Mouse (Mus musculus) midbrain, embryonic 14.5 days (tissue): ENCODE measurements at regions not wholly inside any gene's neighbourhood (a gene's known extent, or its start where the extent isn't known, plus 50 kb on each side); places are given as distances from the start of the nearest gene placed in this dataset.

Source experiments
- ATAC-seq: fragments of 200-750 bp; cut with Nextera tagmentation; 2 replicates; pipeline ENCODE4 v1.8.0; 2017; ENCODE audit warnings: moderate number of reproducible peaks, moderate library complexity; ENCODE audit not compliant: low FRiP score, low TSS enrichment
- DNase-seq: peaks from one replicate; pipeline ENCODE4 v3.0.0-alpha.2; 2015
- H3K27ac ChIP-seq: fragments of 300-500 bp; sonication (generic); replicated peaks from 2 replicates; pipeline ENCODE4 v1.5.1; 2014; ENCODE audit warnings: mild to moderate bottlenecking, low read depth, low read length, moderate library complexity
- H3K27me3 ChIP-seq: fragments of 300-500 bp; sonication (generic); 2 replicates; pipeline ENCODE4 v1.6.1; 2014; ENCODE audit warnings: low read length, control low read depth, mixed read lengths; ENCODE audit not compliant: control insufficient read depth, insufficient read depth
- H3K36me3 ChIP-seq: fragments of 300-500 bp; sonication (generic); 2 replicates; pipeline ENCODE4 v1.6.1; 2014; ENCODE audit warnings: low read length, control low read depth; ENCODE audit not compliant: control insufficient read depth, insufficient read depth
- H3K4me1 ChIP-seq: fragments of 300-500 bp; sonication (generic); 2 replicates; pipeline ENCODE4 v1.6.1; 2014; ENCODE audit warnings: mild to moderate bottlenecking, antibody characterized with exemption, low read length, control low read depth; ENCODE audit not compliant: control insufficient read depth, insufficient read depth
- H3K4me2 ChIP-seq: fragments of 300-500 bp; sonication (generic); 2 replicates; pipeline ENCODE4 v1.6.1; 2014; ENCODE audit warnings: mild to moderate bottlenecking, low read length, moderate library complexity
- H3K4me3 ChIP-seq: fragments of 300-500 bp; sonication (generic); replicated peaks from 2 replicates; pipeline ENCODE4 v1.5.1; 2014; ENCODE audit warnings: low read depth, low read length
- H3K9ac ChIP-seq: fragments of 300-500 bp; sonication (generic); replicated peaks from 2 replicates; pipeline ENCODE4 v1.6.1; 2014; ENCODE audit warnings: mild to moderate bottlenecking, low read length, moderate library complexity
- H3K9me3 ChIP-seq: fragments of 300-500 bp; sonication (generic); 2 replicates; pipeline ENCODE4 v1.6.1; 2016; ENCODE audit warnings: low read length, control low read depth, mixed read lengths; ENCODE audit not compliant: control insufficient read depth
- WGBS: fragments of 180-500 bp; shearing (Covaris S2); extraction: QIAGEN DNeasy Blood & Tissue Kit; methylation state at CpG from one replicate; pipeline ENCODE4 v1.1.7; 2014; 5-methylcytosine and 5-hydroxymethylcytosine counted together

GRCm38 (mm10) chr7:117174811-117175422 lies 205.9 kb upstream of the Xylt1 start:
- Histone ChIP-seq H3K4me3 (no peak overlapping the region), H3K4me2 (no peak overlapping the region), H3K4me1 (no peaks in the 10 kb centered on the region), H3K27ac (no peak overlapping the region), H3K27me3 (no peaks in the 10 kb centered on the region), H3K36me3 (no peaks in the 10 kb centered on the region), H3K9ac (no peak overlapping the region), H3K9me3 (no peaks in the 10 kb centered on the region)
- ATAC-seq (no peak), DNase-seq (no peak)
- WGBS, result 89% methylated on average over 8 of the region's 8 CpGs

GRCm38 (mm10) chr7:117184011-117184410 lies 196.8 kb upstream of the Xylt1 start:
- no peak for ATAC-seq
- H3K4me1 ChIP-seq, result no peaks in the 10 kb centered on the region
- H3K4me3 ChIP-seq, result no peak overlapping the region
- H3K27ac ChIP-seq, result no peak overlapping the region
- no peaks in the 10 kb centered on the region for H3K36me3 ChIP-seq
- H3K9ac ChIP-seq, result no peak overlapping the region
- WGBS, result 71% methylated on average over 1 of the region's 1 CpGs
- H3K9me3 ChIP-seq, result no peaks in the 10 kb centered on the region
- no peak for DNase-seq
- H3K4me2 ChIP-seq, result no peak overlapping the region
- H3K27me3 ChIP-seq, result no peaks in the 10 kb centered on the region

- H3K9me3 ChIP-seq, result no peaks in the 10 kb centered on the region
- ATAC-seq, result no peak
- H3K27me3 ChIP-seq, result no peaks in the 10 kb centered on the region
- H3K27ac ChIP-seq, result no peak overlapping the region
- H3K4me2 ChIP-seq, result no peak overlapping the region
- H3K36me3 ChIP-seq, result no peaks in the 10 kb centered on the region
- H3K4me3 ChIP-seq, result no peak overlapping the region
- DNase-seq, result no peak
- 98% methylated on average over 1 of the region's 1 CpGs for WGBS
- no peak overlapping the region for H3K9ac ChIP-seq
- no peaks in the 10 kb centered on the region for H3K4me1 ChIP-seq
Observed at GRCm38 (mm10) chr7:117185891-117186290, 194.9 kb upstream of the Xylt1 start.

GRCm38 (mm10) chr7:117196611-117197010 lies 184.2 kb upstream of the Xylt1 start:
- no peaks in the 10 kb centered on the region for H3K36me3 ChIP-seq
- no peak overlapping the region for H3K9ac ChIP-seq
- H3K27ac ChIP-seq, result no peak overlapping the region
- H3K27me3 ChIP-seq, result no peaks in the 10 kb centered on the region
- H3K9me3 ChIP-seq, result no peaks in the 10 kb centered on the region
- no peak overlapping the region for H3K4me3 ChIP-seq
- 74% methylated on average over 3 of the region's 3 CpGs for WGBS
- no peaks in the 10 kb centered on the region for H3K4me1 ChIP-seq
- no peak for DNase-seq
- ATAC-seq, result no peak
- no peak overlapping the region for H3K4me2 ChIP-seq

GRCm38 (mm10) chr7:117226294-117226693 lies 154.5 kb upstream of the Xylt1 start:
- no peak for ATAC-seq
- H3K36me3 ChIP-seq, result no peaks in the 10 kb centered on the region
- no peaks in the 10 kb centered on the region for H3K4me1 ChIP-seq
- no peak overlapping the region for H3K27ac ChIP-seq
- H3K27me3 ChIP-seq, result no peaks in the 10 kb centered on the region
- H3K9me3 ChIP-seq, result no peaks in the 10 kb centered on the region
- H3K9ac ChIP-seq, result no peak overlapping the region
- no peak overlapping the region for H3K4me2 ChIP-seq
- H3K4me3 ChIP-seq, result no peak overlapping the region
- DNase-seq, result no peak

- DNase-seq, result no peak
Observed at GRCm38 (mm10) chr7:117229619-117230018, 151.2 kb upstream of the Xylt1 start.

GRCm38 (mm10) chr7:117256819-117257218 lies 124.0 kb upstream of the Xylt1 start:
- DNase-seq (no peak), ATAC-seq (no peak)
- no peak overlapping the region for H3K9ac ChIP-seq
- 83% methylated on average over 9 of the region's 9 CpGs for WGBS
- H3K9me3 ChIP-seq, result no peaks in the 10 kb centered on the region
- H3K36me3 ChIP-seq, result no peaks in the 10 kb centered on the region
- H3K27me3 ChIP-seq, result no peaks in the 10 kb centered on the region
- no peak overlapping the region for H3K27ac ChIP-seq
- 0 out of 2 replicates have a peak, but pooled peaks cover 5% of the 10 kb centered on the region for H3K4me1 ChIP-seq
- H3K4me2 ChIP-seq, result no peak overlapping the region
- no peak overlapping the region for H3K4me3 ChIP-seq

More at GRCm38 (mm10) chr7:117229619-117230018, 151.2 kb upstream of the Xylt1 start:
- no peaks in the 10 kb centered on the region for H3K9me3 ChIP-seq
- H3K4me2 ChIP-seq, result no peak overlapping the region
- H3K27ac ChIP-seq, result no peak overlapping the region
- H3K27me3 ChIP-seq, result no peaks in the 10 kb centered on the region
- H3K4me1 ChIP-seq, result no peaks in the 10 kb centered on the region
- no peak overlapping the region for H3K9ac ChIP-seq
- no peak overlapping the region for H3K4me3 ChIP-seq
- H3K36me3 ChIP-seq, result no peaks in the 10 kb centered on the region
- WGBS, result 82% methylated on average over 5 of the region's 5 CpGs
- ATAC-seq, result no peak

GRCm38 (mm10) chr7:117258557-117258956 lies 122.2 kb upstream of the Xylt1 start:
- H3K36me3 ChIP-seq, result no peaks in the 10 kb centered on the region
- H3K9me3 ChIP-seq, result no peaks in the 10 kb centered on the region
- H3K27me3 ChIP-seq, result no peaks in the 10 kb centered on the region
- no peak for ATAC-seq
- no peak for DNase-seq
- 0 out of 2 replicates have a peak, but pooled peaks cover 5% of the 10 kb centered on the region for H3K4me1 ChIP-seq
- H3K4me2 ChIP-seq, result no peak overlapping the region
- H3K9ac ChIP-seq, result no peak overlapping the region
- 79% methylated on average over 5 of the region's 5 CpGs for WGBS
- H3K27ac ChIP-seq, result no peak overlapping the region
- H3K4me3 ChIP-seq, result no peak overlapping the region

GRCm38 (mm10) chr7:117259151-117259550 lies 121.6 kb upstream of the Xylt1 start:
- no peak for ATAC-seq
- Histone ChIP-seq H3K9ac (no peak overlapping the region), H3K27me3 (no peaks in the 10 kb centered on the region), H3K4me2 (no peak overlapping the region), H3K4me1 (0 out of 2 replicates have a peak, but pooled peaks cover 5% of the 10 kb centered on the region), H3K27ac (no peak overlapping the region), H3K36me3 (no peaks in the 10 kb centered on the region), H3K9me3 (no peaks in the 10 kb centered on the region), H3K4me3 (no peak overlapping the region)
- DNase-seq, result peak; percentile 42
- WGBS, result 51% methylated on average over 5 of the region's 5 CpGs
